Mouse (Mus musculus): ENCODE data around the gene Gm28230. TPM values are rescaled to one million over a fixed set of nuclear protein-coding genes. Genes with fewer than 3 reads are reported as not detected.

Gene Gm28230
- total RNA-seq, 2 experiments from 2014 or later = not detected

- DNase-seq (ENCODE audit: low spot score in 2 of 2) = no peak
These were observed 22.7 kb upstream of the Gm28230 start for GRCm38 (mm10) chr2:74703720-74704392.

GRCm38 (mm10) chr2:74704393-74704998 is 22.0 kb upstream of the Gm28230 start, which contains the start of gene Hoxd8:
Gene Hoxd8 (plus strand): TSS chr2:74704615.
- DNase-seq (ENCODE audit: low spot score in 2 of 2) = no peak

GRCm38 (mm10) chr2:74704999-74705466 is 21.5 kb upstream of the Gm28230 start:
- DNase-seq (ENCODE audit: low spot score in 2 of 2) = no peak

DNA sequence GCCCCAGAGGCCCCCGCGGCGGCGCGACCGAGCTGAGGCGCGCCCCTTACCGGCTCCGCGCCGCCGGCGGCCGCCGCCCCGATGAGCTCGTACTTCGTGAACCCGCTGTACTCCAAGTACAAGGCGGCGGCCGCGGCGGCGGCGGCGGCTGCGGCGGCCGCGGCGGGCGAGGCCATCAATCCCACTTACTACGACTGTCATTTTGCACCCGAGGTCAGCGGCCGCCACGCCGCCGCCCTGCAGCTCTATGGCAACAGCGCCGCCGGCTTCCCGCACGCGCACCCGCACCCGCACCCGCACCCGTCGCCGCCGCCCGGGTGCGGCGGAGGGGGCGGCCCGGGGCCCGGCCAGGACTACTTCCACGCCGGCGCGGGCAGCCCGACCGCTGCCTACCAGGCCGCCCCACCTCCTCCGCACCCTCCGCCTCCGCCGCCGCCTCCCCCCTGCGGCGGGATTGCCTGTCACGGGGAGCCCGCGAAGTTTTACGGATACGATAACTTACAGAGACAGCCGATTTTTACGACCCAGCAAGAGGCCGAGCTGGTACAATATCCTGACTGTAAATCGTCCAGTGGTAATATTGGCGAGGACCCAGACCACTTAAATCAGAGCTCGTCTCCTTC is 20.9 kb upstream of the Gm28230 start:
- no peak for DNase-seq (ENCODE audit: low spot score in 2 of 2)

- DNase-seq (ENCODE audit: low spot score in 2 of 2) = no peak
These were observed 20.1 kb upstream of the Gm28230 start for GRCm38 (mm10) chr2:74706393-74706960.

GRCm38 (mm10) chr2:74707599-74707998 is 18.9 kb upstream of the Gm28230 start:
- DNase-seq (ENCODE audit: low spot score in 2 of 2) = no peak

- DNase-seq (ENCODE audit: low spot score in 2 of 2) = no peak
These were observed 17.9 kb upstream of the Gm28230 start for GRCm38 (mm10) chr2:74708676-74709075.

DNA sequence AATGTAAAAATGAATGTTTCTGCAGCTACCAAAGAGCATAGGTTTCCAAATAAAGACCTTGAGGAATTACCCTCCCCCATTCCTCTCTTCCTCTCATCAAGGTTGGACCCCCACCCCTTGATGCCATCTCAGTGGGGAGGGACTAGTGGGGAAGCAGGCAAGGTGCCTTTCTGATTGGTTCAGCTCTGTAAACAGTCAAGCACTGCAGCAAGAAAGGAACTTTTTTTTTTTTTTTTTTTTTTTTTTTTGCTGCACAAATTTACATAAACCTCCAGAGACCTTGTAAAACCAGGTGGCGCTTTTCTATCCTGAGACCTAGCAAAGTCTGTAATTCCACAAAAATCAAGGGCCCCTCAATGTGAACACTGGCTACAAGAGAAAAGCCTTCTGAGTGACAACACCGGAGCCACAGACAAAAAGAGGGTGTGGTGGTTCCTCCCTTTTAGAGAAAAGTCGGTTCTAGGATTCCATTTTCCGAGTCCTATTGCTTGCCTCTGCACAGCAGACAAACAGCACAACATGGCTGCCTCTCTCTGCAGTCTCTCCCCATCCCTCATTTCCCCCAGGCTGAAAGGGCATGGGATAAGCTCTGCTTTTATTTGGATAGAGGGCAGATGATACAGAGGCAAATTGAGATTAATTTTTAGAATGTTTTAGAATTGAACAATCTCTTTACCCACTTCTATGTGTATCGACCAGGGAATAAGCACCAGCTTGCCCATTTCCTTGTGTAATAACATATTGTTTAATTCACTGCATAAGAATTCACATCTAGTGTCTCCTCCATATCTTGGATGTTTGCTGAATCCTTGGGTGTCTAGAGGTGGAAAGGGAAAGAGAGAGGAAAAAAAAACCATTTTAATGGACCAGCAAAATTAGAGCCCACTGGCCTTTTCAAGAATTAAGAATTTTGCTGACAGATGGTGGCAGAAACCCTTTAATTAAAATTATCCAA is 16.8 kb upstream of the Gm28230 start:
- no peak for DNase-seq (ENCODE audit: low spot score in 2 of 2)

- DNase-seq (ENCODE audit: low spot score in 2 of 2) = no peak
These were observed 15.5 kb upstream of the Gm28230 start for GRCm38 (mm10) chr2:74710929-74711543.

GRCm38 (mm10) chr2:74711721-74712621 is 14.6 kb upstream of the Gm28230 start, which contains the start of the genes Hoxd3 and Hoxd4:
Gene Hoxd3 (plus strand): TSS chr2:74711927.
Gene Hoxd4 (plus strand): TSS chr2:74711929.
- no peak for DNase-seq (ENCODE audit: low spot score in 2 of 2)

DNA sequence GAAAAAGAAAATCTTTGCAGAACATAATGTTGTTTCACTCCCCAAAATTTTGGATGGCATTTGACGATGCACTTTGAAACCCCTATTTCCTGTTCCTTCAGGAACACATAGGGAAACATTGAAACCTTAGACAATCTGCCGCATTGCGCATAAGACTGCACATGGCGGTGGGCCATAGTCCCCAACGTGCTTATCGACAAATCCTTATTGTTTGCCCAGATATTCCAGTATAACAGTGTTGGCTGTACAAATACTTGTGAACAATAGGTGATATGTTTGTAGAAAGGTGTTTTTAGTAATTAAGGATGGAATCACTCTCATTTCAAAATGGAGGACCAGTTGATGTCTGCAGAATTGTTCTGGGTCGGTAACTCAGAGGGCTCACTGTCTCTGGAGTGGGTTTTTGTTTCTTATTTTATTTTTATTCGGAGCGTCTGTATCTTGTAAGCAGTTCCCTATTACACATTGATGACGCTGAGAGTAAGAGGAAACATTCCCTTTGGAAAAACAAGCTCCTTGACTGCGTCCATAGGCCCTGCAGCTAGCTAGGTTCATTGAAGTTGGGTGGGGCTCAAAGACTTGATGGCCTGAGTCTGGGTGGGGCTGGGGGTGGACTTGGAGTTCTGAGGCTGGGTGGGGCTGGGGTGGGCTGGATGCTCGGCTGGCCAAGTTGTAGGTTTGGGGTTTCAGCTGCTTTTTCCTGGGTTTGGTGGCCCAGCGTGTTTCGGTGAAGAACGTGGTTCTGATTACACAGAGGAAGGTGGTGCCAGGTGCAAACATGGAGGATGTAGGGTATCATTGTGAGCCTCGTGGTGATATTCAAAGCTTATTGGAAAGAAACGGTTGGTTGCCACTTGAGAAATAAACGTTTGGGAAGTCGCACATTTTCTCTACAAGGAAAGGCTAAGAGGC is 13.0 kb upstream of the Gm28230 start:
- DNase-seq (ENCODE audit: low spot score in 2 of 2) = no peak

DNA sequence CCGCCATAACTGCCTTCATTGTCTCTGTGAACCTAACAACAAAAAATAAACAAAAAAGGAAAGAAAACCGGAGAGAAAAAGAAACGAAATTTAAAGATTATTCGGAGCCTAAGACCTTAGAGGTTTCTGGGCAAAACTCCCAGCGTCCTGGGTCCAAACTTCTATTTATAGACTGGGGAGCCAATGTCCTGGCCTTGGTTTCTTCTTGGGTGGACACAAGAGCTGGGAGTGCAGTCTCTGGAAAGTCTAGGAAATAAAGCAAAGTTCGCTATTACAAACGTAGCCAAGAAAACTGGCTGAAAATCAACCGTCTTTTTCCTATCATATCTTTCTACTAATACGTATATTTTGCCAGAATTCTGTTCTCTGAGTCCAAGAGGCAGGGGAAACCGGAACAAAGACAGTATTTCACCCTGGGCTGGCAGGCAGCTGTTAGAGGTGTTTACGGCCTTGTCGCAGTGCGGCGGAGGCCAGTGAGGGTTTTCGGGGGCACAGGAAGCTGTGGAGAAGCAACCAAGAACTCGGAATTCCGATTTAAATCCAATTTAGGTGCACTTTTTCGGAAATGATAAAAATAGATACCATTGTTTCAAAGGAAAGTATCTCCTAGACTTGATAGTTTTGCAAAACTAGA is 12.3 kb upstream of the Gm28230 start:
- no peak for DNase-seq (ENCODE audit: low spot score in 2 of 2)

DNA sequence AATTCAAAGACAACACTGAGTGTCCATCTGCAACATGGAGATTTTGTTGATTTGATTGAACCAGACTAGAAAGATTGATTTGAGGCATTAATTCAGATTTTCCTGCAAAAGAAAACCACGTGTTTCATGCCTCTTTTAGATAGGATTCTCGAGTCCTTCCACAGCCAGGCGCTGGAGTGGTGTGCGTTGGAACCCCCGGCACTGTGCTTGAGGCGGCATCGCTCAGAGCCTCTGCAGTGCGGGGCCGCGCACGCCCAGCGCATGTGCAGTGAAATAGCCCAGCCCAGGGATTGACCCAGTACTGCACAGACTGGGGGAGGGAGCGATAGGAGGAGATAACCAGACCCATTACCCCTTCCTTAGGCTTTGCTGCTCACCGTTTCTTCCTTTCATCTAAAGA is 11.6 kb upstream of the Gm28230 start:
- DNase-seq (ENCODE audit: low spot score in 2 of 2) = no peak

DNA sequence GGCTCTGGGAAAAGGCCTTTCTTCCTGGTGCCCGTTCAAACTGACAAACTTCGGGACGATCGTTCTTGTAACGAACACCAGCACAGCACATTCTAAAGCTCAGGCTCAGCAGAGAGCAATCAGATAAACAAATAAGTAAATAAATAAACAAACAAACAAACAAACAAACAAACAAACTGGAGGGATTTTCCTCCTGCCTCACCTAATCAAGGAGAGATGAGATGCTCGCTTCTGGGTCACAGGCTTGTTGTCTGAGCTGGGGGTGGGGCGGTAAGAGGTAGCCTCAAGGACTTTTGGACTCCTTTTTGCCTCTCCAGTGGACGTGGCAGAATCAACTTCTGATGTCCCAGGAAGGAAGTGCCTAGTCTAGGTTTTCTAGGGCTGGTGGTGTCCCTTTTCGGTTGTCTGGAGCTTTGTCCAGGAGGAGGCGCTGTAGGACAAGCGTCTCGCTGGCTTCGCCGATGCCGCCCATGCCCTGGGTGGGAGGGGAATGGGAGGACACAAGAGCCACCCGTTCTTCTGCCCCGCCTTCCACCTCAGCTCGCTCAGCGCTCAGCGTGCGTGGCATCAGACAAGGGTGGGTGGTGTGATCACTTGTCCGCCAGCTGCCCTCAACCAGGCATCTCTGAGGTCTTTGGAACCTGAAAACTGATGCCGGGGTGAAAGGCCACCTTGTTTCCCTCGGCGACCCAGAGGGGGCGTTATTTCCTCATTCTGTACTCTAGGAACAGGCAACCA is 10.9 kb upstream of the Gm28230 start:
- DNase-seq (ENCODE audit: low spot score in 2 of 2) = peak; percentile 75 to 80

DNA sequence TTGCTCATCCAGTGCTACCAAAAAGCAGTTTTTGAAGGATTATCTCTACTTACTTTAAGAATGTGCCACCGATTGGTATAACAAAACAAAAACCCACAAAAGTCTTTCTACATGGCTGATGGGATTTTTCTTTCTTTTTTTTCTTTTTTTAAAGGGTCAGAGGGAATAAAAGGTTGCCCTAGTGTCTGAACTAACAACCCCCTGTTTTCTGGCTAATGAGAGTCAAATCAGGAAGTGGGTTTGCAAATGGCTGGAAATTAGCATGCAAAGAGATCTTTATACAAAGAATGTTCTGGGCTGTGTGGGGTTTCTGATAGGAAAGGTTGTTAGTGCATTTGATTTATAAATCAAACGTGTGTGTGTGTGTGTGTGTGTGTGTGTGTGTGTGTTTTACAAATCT is 6.1 kb upstream of the Gm28230 start:
- DNase-seq (ENCODE audit: low spot score in 2 of 2) = no peak

DNA sequence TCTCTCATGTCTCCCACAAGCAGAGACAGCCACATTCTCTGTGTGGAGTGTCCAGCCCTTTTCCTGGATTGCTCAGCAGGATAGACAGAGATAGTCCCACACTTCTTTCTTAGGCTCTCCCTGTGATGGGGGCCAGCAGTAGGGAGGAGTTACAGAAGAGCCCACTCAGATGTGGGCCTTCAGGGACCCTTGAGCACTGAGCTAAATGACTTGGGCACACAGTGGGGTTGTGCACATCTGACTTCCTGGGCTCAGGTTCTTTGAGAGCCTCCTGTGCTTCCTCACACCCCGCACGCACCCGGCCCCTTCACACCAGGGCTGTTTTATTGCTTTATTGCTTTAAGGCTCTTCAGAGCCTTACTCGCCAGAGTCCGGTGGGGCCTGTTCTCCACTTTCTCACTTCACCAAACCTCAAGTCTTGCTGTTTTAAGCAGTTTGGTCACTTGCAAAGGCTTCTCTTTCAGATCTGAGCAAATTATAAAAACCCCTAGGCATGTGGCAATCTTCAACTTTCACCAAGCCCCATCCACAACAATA is 5.5 kb upstream of the Gm28230 start:
- no peak for DNase-seq (ENCODE audit: low spot score in 2 of 2)

GRCm38 (mm10) chr2:74721882-74722281 is 4.6 kb upstream of the Gm28230 start:
- no peak for DNase-seq (ENCODE audit: low spot score in 2 of 2)

Data from left cerebral cortex, adult 18-20 months (tissue).